Mouse (Mus musculus): ENCODE data around the gene Stip1.

DNA sequence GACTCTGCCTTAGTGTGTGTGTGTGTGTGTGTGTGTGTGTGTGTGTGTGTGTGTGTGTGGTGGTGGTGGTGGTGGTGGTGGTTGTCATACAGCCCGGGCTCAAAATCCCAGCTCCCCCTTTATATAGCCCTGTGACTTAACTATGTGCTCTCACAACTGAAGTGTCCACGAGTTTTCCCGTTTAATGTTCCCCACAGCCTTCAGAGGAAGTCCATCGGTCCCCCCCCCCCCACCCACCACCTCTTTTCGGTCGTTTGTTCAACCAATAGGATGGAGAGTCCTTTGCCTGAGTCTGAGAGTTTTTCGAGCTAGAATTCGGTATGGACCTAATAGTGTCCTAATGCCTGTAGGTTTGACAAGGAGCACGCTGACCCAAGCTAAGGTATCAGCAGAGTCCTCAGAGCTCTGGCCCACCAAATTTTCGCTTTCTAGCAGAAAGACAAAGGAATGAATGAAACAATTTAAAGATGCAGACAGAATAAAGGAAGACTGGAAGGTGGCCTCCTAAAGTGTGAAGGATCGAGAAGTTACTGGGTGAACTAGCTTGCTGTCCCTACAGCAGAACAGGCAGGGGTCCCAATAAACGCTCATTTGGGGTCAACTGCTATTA, 66.1 kb downstream of the Stip1 start:
- TF ChIP-seq POLR2AphosphoS2 (IDR thresholded peaks at IDR 0.05; ENCODE audit: low read length) (no peak), CTCF (IDR thresholded peaks at IDR 0.05 in 2 of 3, conservative IDR thresholded peaks at IDR 0.05 in 1 of 3; ENCODE audit: control insufficient read depth in 1 of 3, insufficient read depth in 1 of 3, low read depth in 2 of 3, low read length in 3 of 3, poor library complexity in 1 of 3, severe bottlenecking in 1 of 3) (no peak), ETS1 (IDR thresholded peaks at IDR 0.05; ENCODE audit: low read depth, low read length) (no peak), POLR2A (IDR thresholded peaks at IDR 0.05; ENCODE audit: control insufficient read depth in 1 of 2, insufficient read depth in 1 of 2, low read depth in 1 of 2, low read length in 2 of 2, poor library complexity in 1 of 2) (no peak; a peak in 1 of 4 replicates), JUND (IDR thresholded peaks at IDR 0.05; ENCODE audit: low read depth, low read length) (no peak), SMC3 (IDR thresholded peaks at IDR 0.05; ENCODE audit: low read depth, low read length) (no peak), USF1 (IDR thresholded peaks at IDR 0.05; ENCODE audit: low read depth, low read length) (no peak), EP300 (IDR thresholded peaks at IDR 0.05; ENCODE audit: low read depth in 1 of 2, low read length in 2 of 2) (no peak)
